Mouse (Mus musculus): ENCODE measurements around the gene B3gat2.

B3gat2 gene

DNA sequence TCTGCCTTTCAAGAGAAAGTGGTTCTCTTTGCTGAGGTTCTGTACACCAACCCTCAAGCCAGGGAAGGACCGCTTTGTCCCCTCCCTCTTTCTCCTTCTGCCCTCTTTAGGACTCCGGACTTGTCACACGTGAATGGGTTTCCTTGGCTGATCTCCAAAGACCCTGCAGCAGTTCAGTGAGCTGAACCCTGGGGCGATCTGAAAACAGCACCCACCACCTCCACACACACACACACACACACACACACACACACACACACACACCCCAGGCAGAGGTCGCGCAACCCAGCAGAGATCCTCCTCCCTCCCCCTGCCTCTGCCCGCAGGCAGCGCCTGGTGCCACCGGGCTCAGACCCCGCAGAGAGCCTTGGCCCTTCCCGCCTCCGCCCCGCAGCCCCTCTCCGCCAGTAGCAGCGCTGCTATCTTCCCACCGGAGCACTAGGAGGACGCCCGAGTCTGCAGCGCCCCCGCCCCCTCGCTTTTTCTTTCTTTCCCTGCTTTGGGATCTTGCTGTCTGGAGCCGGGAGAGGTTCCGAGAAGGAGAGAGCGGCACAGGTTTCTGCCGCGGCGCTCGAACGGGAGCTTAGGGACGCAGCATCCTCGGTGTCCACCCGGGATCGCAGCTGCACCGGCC lies at the start of gene B3gat2:
Gene B3gat2 (plus strand): TSS at position 252 of the 634 bp plus-strand sequence.
- no peak for DNase-seq

DNA sequence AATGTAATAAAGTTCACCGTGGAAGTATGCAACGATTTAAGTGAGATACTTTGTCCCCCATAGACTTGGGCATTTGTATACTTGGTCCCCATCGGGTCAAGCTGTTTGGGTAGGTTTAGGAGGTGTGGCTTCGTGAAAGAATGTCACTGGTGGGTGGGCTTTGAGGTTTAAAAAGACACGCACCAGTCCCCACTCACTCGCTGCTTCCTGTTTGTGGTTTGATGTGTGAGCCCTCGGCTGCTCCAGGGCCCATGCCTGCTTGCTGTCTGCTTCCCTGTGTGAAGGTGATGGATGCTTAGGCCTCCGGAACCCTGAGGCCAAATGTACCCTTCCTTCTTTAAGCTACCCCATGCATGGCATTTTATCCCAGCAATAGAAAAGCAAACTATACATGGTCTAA lies 41.2 kb upstream of the B3gat2 start:
- no peak for DNase-seq

GRCm38 (mm10) chr1:23721036-23721435 lies 40.5 kb upstream of the B3gat2 start:
- DNase-seq: no peak

GRCm38 (mm10) chr1:23722469-23723372 lies 38.8 kb upstream of the B3gat2 start:
- no peak for DNase-seq

DNA sequence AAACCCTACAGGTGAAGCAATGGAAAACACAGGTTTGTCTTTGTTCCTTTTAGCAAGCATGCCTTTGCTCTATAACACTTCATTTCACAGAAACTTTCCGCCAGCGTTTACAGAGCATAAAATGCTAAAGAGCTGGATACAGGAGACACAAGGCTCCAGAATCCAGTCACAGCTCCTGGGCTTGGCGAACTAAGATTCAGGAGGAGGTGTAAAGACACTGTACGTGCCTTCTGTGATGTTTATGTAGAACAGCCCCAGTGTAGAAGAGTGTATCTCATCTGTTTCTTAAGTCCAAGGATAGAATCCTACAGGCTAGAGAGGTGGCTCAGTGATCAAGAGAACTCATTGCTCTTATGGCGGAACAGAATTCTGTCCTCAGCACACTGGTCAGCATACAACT lies 30.2 kb upstream of the B3gat2 start:
- no peak for DNase-seq

DNA sequence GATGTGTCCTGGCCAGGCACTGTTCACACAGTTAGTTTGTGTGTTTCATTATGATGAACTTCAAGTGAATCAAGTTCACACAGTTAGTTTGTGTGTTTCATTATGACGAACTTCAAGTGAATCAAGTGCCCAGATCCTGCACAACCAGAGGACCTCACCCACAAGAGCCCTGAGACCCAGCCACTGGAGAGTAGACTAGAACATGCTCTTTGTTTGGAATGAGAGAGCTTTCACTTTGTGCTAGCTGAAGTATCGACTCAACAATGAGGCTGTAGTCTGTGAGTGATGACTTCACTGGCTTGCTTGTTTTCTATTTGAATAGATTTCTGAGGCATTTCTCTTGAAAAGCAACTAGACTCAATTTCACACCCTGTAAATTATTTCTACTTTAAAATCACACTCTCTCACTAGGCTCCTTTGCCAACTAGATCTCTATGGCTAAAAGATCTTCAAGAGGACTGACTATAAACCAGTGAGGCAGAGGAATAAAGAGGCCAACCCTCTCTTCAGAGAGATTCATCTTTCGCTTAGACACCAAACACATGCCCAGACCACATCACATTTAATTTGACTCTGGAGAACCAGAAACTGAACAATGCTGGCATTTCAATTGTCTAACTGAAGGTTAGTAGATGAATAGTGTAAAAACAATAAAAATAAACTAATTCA lies 10.6 kb upstream of the B3gat2 start:
- no peak for DNase-seq

GRCm38 (mm10) chr1:23753091-23753490 lies 8.5 kb upstream of the B3gat2 start:
- DNase-seq: no peak

DNA sequence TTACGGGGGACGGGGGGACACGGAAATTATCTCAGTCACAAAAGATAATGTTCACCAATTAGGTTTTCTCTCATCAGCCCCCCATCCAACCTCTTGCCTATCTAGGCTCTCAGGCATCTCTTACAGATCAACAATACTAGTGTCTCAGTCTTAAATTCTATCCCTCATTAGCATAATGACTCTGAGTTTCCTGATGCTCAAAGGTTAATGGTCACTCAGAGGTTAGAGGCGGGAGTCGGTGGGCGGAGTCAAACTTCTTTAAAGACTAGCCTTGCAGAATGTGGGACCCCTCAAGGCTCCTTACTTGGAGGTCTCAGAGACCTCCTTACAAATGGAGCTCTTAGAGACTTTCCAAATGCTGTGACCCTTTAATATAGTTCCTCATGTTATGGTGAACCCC lies 8.0 kb upstream of the B3gat2 start:
- no peak for DNase-seq

DNA sequence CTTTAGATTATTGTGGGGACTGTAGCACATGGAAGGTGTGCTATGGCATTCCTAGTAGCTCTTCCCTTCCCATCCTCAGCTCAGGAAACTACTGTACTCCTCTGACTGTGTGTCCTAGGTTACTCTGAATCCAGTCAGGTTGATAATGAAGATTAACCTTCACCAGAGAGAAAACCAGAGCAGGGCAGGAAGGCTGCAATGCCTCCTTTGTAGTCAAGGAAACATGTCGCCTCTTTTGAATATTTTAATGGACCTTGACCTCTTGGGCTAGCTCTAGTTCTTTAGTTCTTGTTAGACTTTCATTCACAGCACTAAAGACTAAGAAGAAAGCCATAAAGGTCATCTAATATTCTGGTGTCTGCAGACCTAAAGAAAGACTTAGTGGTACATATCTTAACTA lies 7.2 kb upstream of the B3gat2 start:
- DNase-seq: no peak

DNA sequence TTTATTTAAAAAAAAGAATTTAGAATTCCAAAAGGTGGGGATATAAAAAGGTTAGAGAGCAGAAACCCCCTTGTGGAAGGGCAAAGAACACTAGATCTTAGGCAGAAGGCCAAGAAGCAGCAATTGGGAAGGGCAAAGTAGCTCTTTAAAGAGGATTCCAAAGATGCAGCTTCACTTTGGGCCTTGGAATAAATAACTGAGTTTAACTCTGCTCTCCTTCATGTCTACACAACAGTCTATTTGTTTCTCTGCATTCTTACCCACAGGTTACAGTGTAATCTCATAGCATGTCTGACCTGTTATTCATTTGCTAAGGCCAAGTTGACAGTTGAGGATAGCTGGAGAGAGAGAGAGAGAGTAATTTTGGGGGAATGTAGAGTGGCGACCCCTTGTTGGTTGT lies 6.6 kb upstream of the B3gat2 start:
- DNase-seq: no peak

GRCm38 (mm10) chr1:23762136-23762687 lies 659 bp downstream of the B3gat2 start:
- DNase-seq: peak; percentile 15

- peak; percentile 93 for DNase-seq
These were observed 1.5 kb downstream of the B3gat2 start for GRCm38 (mm10) chr1:23762782-23763630.

DNA sequence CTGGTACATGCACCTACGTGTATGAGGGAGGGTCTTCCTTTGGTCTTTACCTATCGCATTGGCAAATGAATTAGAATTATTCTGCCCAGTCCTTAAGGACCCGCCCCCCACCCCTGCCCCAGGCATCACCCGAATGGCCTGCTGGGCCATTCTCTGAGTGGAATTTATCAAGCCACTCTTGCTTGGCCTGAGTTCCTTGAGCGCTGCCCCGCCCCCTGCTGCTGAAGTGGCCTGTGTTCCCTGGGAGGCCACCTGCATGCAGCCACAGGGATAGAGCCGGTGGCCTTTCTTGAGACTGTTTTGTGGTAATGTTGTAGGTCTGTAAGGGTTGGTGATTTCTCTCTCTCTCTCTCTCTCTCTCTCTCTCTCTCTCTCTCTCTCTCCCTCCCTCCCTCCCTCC lies 2.2 kb downstream of the B3gat2 start:
- peak; percentile 54 for DNase-seq

GRCm38 (mm10) chr1:23764710-23765109 lies 3.2 kb downstream of the B3gat2 start:
- no peak for DNase-seq

DNA sequence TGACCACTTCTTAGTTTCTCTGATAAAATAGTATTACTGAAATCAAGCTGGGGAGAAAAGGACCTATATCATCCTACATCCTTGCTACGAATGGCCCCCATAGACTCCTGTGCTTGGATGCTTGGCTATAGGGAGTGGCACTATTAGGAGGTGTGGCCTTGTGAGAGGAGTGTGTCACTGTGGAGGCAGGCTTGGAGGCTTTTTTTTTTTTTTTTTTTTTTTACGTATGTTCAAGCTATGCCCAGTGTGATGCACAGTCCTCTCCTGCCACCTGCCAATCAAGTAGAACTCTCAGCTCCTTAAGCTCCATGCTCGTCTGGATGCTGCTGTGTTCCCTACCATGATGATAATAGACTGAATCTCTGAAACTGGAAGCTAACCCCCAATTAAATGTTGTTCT lies 11.5 kb downstream of the B3gat2 start:
- DNase-seq: no peak

DNA sequence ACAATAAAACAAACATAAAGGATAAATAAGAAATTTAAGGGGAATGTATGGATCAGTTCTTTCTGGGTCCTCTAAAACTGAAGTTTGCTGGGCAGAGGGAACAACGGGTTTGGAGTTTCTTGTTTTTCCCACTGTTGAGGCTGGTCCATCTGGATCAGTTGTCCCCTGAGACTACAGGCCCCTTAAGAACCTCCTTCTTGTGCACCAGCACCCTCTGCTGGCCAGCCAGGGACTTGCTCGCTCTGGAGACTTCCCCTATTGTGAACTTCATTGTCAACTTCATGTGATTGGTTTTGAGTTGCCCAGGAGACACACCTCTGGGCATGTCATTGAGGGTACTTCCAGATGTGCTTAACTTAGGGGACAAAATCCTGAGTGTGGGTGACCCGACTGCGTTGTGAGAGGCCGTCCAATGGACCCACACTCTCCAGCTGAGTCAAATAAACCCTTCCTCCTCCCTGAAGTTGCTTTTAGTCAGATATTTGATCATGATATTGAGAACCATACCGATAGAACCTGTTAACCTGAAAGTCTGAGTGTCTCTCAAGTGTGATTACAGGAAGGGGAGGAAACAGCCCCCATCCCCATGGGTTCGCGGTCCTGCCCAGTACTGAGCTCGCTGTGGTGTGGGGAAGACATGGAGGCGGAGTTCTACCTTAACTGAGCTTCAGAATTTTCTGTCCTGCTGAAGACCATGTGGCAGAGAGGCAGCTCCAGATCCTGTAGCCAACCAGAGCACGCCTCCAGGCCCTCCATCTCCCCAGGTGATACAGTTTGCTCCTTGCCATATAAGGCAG lies 31.4 kb downstream of the B3gat2 start:
- DNase-seq: peak; percentile 87

DNA sequence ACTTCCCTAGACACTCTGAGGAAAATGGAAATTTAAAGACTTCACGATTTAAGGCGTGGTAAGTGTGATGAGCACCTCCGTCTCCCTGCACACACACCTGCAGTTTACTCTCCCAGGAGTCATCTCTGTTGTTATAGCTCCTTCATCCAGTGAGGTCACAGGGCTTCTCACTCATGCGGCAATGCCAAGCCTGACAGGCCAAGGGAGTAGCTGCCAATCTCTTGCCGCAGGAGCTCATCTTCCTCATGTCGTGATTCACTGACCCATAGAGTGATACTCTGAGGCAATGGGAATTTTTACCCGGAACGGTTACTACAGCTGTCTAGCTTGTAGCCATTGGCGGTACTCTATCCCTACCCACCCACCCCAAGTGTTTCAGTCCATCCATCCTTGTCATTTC lies 36.8 kb downstream of the B3gat2 start:
- DNase-seq: no peak

- DNase-seq: no peak
These were observed 60.1 kb downstream of the B3gat2 start for GRCm38 (mm10) chr1:23821615-23822014.

DNA sequence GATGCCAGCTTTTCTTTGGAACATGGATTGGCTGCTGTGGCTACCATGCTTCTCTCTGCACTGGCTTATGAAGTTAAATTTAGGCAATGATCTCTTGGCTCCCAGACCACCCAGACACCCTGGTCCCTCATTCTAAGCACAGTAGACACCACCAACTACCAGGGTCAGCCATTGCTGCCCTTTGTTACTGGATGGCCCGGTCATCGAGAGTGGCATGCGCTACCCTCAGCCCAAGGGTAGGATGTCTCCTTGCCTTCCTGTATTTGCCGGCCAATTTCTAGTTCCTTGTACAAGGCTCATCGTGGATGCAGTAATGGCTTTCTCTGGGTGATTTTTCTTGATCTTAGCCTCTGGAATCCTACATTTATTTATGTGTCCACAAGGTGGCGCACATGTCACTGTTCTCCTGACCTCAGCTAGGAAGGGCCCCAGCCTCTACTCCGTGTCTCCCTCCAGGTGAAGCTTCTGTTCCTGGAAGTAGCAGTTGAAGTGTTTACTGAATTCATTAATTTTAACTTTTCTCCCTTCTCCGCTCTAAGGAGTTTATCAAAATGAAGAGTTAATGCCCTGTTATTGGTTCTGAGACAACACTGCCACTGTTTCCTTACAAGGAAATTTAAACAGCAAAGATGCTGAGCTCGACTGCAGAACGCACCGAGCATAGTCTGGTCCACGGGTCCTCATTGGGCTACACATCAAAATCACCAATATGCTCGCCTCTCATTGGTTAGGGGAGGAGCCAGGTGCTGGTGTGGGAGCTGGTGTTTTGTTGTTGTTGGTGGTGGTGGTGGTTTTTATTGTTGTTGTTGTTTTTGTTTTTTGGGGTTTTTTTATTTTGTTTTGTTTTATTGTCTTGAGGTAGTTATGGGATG lies 65.6 kb downstream of the B3gat2 start:
- peak; percentile 63 for DNase-seq

DNA sequence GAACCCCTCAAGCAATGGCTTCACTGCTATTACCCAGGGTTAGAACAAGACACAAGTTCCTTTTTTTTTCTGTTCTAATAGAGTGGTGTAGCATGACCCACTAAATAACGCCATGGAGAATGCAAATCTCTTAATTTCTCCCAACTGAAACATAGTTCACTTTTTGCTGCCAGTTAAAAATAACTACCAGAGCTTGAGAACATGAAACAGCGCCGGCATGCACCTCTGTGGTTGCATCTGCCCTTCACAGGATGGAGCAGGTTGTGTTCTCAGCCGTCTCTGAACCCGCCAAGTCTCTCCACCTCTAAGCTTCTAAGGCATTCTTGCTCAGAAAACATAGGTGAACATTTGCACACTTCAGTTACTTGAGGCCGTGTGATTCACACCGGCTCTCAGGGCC lies 72.7 kb downstream of the B3gat2 start:
- DNase-seq: no peak

DNA sequence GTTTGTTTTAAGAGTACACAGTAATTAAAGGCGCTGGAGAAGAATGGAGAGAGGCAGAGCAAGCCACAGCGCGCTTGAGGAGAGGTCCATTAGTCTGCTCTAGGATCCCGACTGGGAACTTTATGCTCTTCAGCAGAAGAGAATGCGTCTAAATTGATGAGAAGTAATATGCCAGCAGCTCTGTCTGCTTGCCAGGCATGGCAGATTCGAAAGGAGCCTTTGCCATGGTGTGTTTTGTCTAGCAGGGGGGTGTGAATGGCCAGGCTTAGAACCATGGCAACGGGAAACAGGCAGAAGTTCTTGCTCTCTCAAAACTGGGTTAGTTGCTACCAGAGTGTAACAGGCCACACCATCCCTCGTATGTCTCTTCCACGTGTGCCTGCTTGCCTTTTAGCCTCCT lies 73.3 kb downstream of the B3gat2 start:
- DNase-seq: no peak

All from lung, postnatal 14 days (tissue).